Mouse (Mus musculus): ENCODE measurements around the gene Gm49405. TPM values are rescaled to one million over a fixed set of nuclear protein-coding genes. Genes with fewer than 3 reads are reported as not detected.
"Not testable (repeated sequence)": the region's sequence is repeated elsewhere in the genome, so short reads cannot be mapped to it uniquely, and the experiment has no call there.

Gm49405 gene
- polyA plus RNA-seq, 1 experiment from 2014 or later, result 4.5 TPM

GRCm38 (mm10) chr19:3966330-3967075, 33.9 kb upstream of the Gm49405 start:
- H3K36me3 ChIP-seq, result no peaks in the 10 kb centered on the region
- H3K9me3 ChIP-seq, result no peaks in the 10 kb centered on the region
- H3K27ac ChIP-seq (replicated peaks), result no peak overlapping the region
- no peak for ATAC-seq (ENCODE audit: low FRiP score, low read depth)
- no peaks in the 10 kb centered on the region for H3K4me1 ChIP-seq
- no peak overlapping the region for H3K4me3 ChIP-seq
- H3K4me2 ChIP-seq (replicated peaks), result no peak overlapping the region
- H3K9ac ChIP-seq (replicated peaks), result no peak overlapping the region
- no peaks in the 10 kb centered on the region for H3K27me3 ChIP-seq
- 68% methylated on average over 11 of the region's 11 CpGs for WGBS

- no peak overlapping the region for H3K4me2 ChIP-seq (replicated peaks)
- no peaks in the 10 kb centered on the region for H3K36me3 ChIP-seq
- no peak for ATAC-seq (ENCODE audit: low FRiP score, low read depth)
- no peak overlapping the region for H3K27ac ChIP-seq (replicated peaks)
- H3K27me3 ChIP-seq, result no peaks in the 10 kb centered on the region
- WGBS, result 66% methylated on average over 3 of the region's 3 CpGs
- no peaks in the 10 kb centered on the region for H3K4me1 ChIP-seq
- no peak overlapping the region for H3K9ac ChIP-seq (replicated peaks)
- H3K4me3 ChIP-seq, result no peak overlapping the region
- H3K9me3 ChIP-seq, result no peaks in the 10 kb centered on the region
These were observed 33.2 kb upstream of the Gm49405 start for GRCm38 (mm10) chr19:3967258-3967657.

- no peak within 1 kb of the TSS for H3K9ac ChIP-seq (replicated peaks)
- no peaks in the 10 kb centered on the region for H3K36me3 ChIP-seq
- H3K4me3 ChIP-seq, result no peak within 1 kb of the TSS
- H3K27ac ChIP-seq (replicated peaks), result no peak within 1 kb of the TSS
- H3K9me3 ChIP-seq, result no peaks in the 10 kb centered on the region
- no peak for ATAC-seq (ENCODE audit: low FRiP score, low read depth)
- H3K4me1 ChIP-seq, result no peaks in the 10 kb centered on the region
- no peaks in the 10 kb centered on the region for H3K27me3 ChIP-seq
- WGBS, result 64% methylated on average over 9 of the region's 9 CpGs
- H3K4me2 ChIP-seq (replicated peaks), result no peak within 1 kb of the TSS
These were observed 28.2 kb upstream of the Gm49405 start, which contains the start of gene Aldh3b2 for GRCm38 (mm10) chr19:3972229-3972628. TSS of gene Aldh3b2 (plus strand) at chr19:3972328.

DNA sequence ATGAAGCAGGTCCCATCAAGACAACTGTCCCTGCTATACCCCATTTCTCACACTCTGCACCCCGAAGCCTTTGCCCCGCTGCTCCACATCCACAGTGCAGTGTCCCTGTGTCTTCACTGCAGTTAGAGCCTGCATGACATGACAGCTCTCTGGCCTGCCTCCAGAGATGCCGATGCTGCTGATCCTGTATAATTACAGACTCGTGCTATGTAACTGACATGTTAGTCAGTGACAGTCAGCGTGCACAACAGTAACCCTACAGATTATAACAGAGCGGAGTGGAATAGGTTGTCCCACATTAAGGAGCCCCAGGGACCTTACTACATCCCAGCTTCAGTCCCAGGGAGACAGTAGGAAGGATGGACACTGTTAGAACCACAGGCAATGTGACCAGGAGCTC, 25.8 kb upstream of the Gm49405 start:
- not testable (repeated sequence) for ATAC-seq (ENCODE audit: low FRiP score, low read depth); H3K4me1 ChIP-seq; H3K4me2 ChIP-seq (replicated peaks); H3K27ac ChIP-seq (replicated peaks); H3K9me3 ChIP-seq; H3K36me3 ChIP-seq; H3K27me3 ChIP-seq; H3K9ac ChIP-seq (replicated peaks); H3K4me3 ChIP-seq
- WGBS, result 90% methylated on average over 6 of the region's 6 CpGs

DNA sequence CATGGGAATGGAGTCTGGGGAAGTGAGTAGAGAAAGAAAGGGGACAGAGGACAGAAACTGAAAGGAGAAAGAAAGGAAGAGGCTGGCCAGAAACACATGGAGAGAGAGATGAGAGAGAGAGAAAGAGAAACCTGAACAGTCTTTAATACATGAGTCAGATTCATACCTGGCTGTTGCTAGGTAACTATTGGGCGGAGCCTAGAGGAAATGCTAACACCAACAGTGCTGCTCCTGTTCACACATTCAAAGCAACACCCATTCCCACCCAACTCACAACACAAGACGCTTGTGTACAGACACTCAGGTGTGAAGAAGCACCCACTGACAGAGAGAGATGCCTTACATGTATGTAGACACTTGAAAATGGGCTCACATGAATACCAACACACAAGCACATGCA, 24.6 kb upstream of the Gm49405 start:
- no peak overlapping the region for H3K9ac ChIP-seq (replicated peaks)
- ATAC-seq (ENCODE audit: low FRiP score, low read depth), result no peak
- H3K27ac ChIP-seq (replicated peaks), result no peak overlapping the region
- WGBS, result 75% methylated on average over 2 of the region's 2 CpGs
- H3K27me3 ChIP-seq, result no peaks in the 10 kb centered on the region; the same call in 1 of the 2 replicates
- no peak overlapping the region for H3K4me2 ChIP-seq (replicated peaks)
- H3K9me3 ChIP-seq, result no peaks in the 10 kb centered on the region
- H3K36me3 ChIP-seq, result no peaks in the 10 kb centered on the region
- H3K4me3 ChIP-seq, result no peak overlapping the region
- no peaks in the 10 kb centered on the region for H3K4me1 ChIP-seq

GRCm38 (mm10) chr19:3980309-3980708, 20.1 kb upstream of the Gm49405 start:
- Histone ChIP-seq H3K9ac (replicated peaks) (no peak overlapping the region), H3K27ac (replicated peaks) (no peak overlapping the region), H3K4me1 (peaks cover 12% of the 10 kb centered on the region), H3K4me2 (replicated peaks) (no peak overlapping the region), H3K27me3 (no peaks in the 10 kb centered on the region; the same call in 1 of the 2 replicates), H3K36me3 (no peaks in the 10 kb centered on the region), H3K4me3 (no peak overlapping the region), H3K9me3 (no peaks in the 10 kb centered on the region)
- 18% methylated on average over 4 of the region's 4 CpGs for WGBS
- ATAC-seq (ENCODE audit: low FRiP score, low read depth), result peak; percentile 27; the same call in 1 of the 2 replicates

GRCm38 (mm10) chr19:3980917-3981316, 19.5 kb upstream of the Gm49405 start:
- Histone ChIP-seq H3K27ac (replicated peaks) (no peak overlapping the region), H3K9ac (replicated peaks) (no peak overlapping the region), H3K4me3 (no peak overlapping the region), H3K4me1 (peaks cover 12% of the 10 kb centered on the region), H3K4me2 (replicated peaks) (no peak overlapping the region), H3K27me3 (no peaks in the 10 kb centered on the region; the same call in 1 of the 2 replicates), H3K9me3 (no peaks in the 10 kb centered on the region), H3K36me3 (no peaks in the 10 kb centered on the region)
- WGBS, result 83% methylated on average over 9 of the region's 9 CpGs
- ATAC-seq (ENCODE audit: low FRiP score, low read depth), result no peak

DNA sequence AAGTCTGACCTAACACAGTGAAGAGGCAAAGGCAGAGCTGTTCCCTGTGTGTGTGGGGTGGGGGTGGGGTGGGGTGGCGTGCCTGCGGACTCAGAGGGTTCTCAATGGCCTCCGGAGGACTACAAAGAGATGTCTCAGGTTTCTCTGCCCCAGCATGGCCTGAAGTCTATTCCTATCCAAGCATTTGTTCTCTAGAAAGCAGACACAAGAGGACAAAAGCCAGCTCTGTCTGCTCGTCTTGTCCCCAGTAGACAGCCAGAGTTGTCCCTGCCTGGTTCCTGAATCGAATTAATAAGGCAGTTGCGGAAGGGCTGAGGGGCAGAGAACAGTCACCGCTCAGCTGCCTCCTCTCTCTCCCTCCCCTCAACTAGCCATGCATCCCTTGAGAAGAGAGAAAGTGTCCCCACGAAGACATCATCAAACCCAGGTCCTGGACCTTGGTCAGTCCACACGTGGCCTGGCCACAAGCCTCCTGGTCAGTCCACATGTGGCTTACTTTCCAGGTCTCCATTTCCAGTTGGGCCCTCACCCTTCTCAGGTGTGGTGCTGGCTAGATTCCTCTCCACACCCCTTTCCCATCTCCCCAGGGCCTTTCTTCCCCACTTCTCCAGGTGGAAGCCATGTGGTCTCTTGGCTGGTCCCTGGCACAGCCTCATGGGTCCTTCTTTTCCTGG, 16.8 kb upstream of the Gm49405 start:
- Histone ChIP-seq H3K9me3 (no peaks in the 10 kb centered on the region), H3K36me3 (no peaks in the 10 kb centered on the region), H3K9ac (replicated peaks) (peak overlapping the region; percentile 24; the same call in 1 of the 2 replicates), H3K4me2 (replicated peaks) (no peak overlapping the region), H3K4me1 (peaks cover 17% of the 10 kb centered on the region), H3K4me3 (no peak overlapping the region), H3K27ac (replicated peaks) (no peak overlapping the region), H3K27me3 (no peaks in the 10 kb centered on the region; the same call in 1 of the 2 replicates)
- 32% methylated on average over 9 of the region's 9 CpGs for WGBS
- ATAC-seq (ENCODE audit: low FRiP score, low read depth), result no peak

GRCm38 (mm10) chr19:3985261-3985681, 15.2 kb upstream of the Gm49405 start:
- no peak overlapping the region for H3K4me2 ChIP-seq (replicated peaks)
- H3K36me3 ChIP-seq, result no peaks in the 10 kb centered on the region
- 17% methylated on average over 8 of the region's 8 CpGs for WGBS
- ATAC-seq (ENCODE audit: low FRiP score, low read depth), result no peak
- peaks cover 17% of the 10 kb centered on the region for H3K4me1 ChIP-seq
- H3K4me3 ChIP-seq, result no peak overlapping the region
- H3K27me3 ChIP-seq, result no peaks in the 10 kb centered on the region; the same call in 1 of the 2 replicates
- H3K9me3 ChIP-seq, result no peaks in the 10 kb centered on the region
- 0 out of 2 replicates have a peak overlapping the region, but pooled peaks have one; percentile 8 for H3K9ac ChIP-seq (replicated peaks)
- no peak overlapping the region; the same call in 1 of the 2 replicates for H3K27ac ChIP-seq (replicated peaks)

- H3K27me3 ChIP-seq, result no peaks in the 10 kb centered on the region
- H3K9ac ChIP-seq (replicated peaks), result no peak within 1 kb of the TSS
- H3K36me3 ChIP-seq, result no peaks in the 10 kb centered on the region
- no peaks in the 10 kb centered on the region for H3K9me3 ChIP-seq
- WGBS, result 18% methylated on average over 8 of the region's 8 CpGs
- no peak for ATAC-seq (ENCODE audit: low FRiP score, low read depth)
- H3K4me2 ChIP-seq (replicated peaks), result no peak within 1 kb of the TSS
- no peak within 1 kb of the TSS for H3K27ac ChIP-seq (replicated peaks)
- peaks cover 17% of the 10 kb centered on the region for H3K4me1 ChIP-seq
- H3K4me3 ChIP-seq, result no peak within 1 kb of the TSS
These were observed 14.1 kb upstream of the Gm49405 start, which contains the start of gene Acy3 for GRCm38 (mm10) chr19:3986334-3986733. TSS of gene Acy3 (plus strand) at chr19:3986570.

DNA sequence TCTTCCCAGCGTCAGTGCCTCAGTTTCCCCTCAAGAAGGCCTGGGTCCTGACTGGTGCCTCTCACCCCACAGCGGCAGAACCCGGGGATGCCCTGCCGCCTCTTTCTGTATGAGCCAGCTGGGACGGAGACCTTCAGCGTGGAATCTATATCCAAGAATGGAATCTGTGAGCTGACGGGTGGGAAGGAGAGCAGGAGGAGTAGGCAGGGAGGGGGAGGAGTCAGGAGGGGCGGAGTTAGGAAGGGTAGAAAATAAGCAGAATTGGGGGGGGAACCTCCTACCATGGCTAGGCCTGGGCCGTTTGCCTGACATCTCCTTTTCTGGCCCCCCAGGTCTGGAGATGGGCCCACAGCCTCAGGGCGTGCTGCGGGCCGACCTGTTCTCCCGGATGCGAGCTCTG, 12.4 kb upstream of the Gm49405 start:
- H3K4me1 ChIP-seq, result peaks cover 17% of the 10 kb centered on the region
- WGBS, result 93% methylated on average over 14 of the region's 14 CpGs
- no peaks in the 10 kb centered on the region for H3K27me3 ChIP-seq
- no peaks in the 10 kb centered on the region for H3K36me3 ChIP-seq
- no peak overlapping the region for H3K4me2 ChIP-seq (replicated peaks)
- no peaks in the 10 kb centered on the region for H3K9me3 ChIP-seq
- no peak overlapping the region for H3K27ac ChIP-seq (replicated peaks)
- ATAC-seq (ENCODE audit: low FRiP score, low read depth), result no peak
- no peak overlapping the region for H3K9ac ChIP-seq (replicated peaks)
- no peak overlapping the region for H3K4me3 ChIP-seq

- H3K27ac ChIP-seq (replicated peaks), result no peak overlapping the region
- ATAC-seq (ENCODE audit: low FRiP score, low read depth), result no peak
- H3K4me2 ChIP-seq (replicated peaks), result no peak overlapping the region
- no peaks in the 10 kb centered on the region for H3K36me3 ChIP-seq
- WGBS, result 87% methylated on average over 4 of the region's 4 CpGs
- H3K4me1 ChIP-seq, result peaks cover 14% of the 10 kb centered on the region
- no peak overlapping the region for H3K4me3 ChIP-seq
- no peak overlapping the region for H3K9ac ChIP-seq (replicated peaks)
- H3K9me3 ChIP-seq, result no peaks in the 10 kb centered on the region
- no peaks in the 10 kb centered on the region for H3K27me3 ChIP-seq
These were observed 11.7 kb upstream of the Gm49405 start for GRCm38 (mm10) chr19:3988750-3989149.

Data from midbrain, embryonic 12.5 days (tissue).